Mouse (Mus musculus): Measurements from ENCODE around the gene Naa10.

DNA sequence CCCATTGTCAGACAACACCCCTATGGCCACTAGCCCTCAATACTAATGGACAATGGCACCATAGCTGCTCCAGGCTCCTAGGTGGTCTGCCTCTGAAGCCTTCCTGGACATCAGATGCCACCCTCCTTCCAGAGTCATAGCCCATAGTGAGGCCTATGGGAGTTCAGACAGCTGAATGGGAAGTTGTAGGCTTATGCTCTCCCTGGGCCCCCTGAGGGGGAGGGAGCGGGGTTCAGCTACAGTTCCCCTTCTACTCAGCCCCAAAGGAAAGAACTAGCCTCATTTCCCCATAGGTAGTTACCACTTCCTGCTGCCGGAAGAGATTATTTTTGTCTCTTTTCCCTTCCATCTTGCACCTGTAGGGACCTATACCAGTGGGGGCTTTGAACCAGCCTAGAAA, 10.2 kb downstream of the Naa10 start:
- TF ChIP-seq CTCF (conservative IDR thresholded peaks at IDR 0.05; ENCODE audit: low read length) = no peak
- no peak for TF ChIP-seq NANOG (IDR thresholded peaks at IDR 0.05; ENCODE audit: borderline replicate concordance, low read length)
- TF ChIP-seq POU5F1 (IDR thresholded peaks at IDR 0.05; ENCODE audit: borderline replicate concordance, low read length) = no peak
